Mouse (Mus musculus) thymus, adult 2 months (tissue): ENCODE results near the gene Arl16. TPM values are rescaled to one million over a fixed set of nuclear protein-coding genes. Genes with fewer than 3 reads are reported as not detected.

ENCODE experiments used
- DNase-seq: peaks from one replicate; pipeline ENCODE4 v3.0.0; 2021
- H3K27ac ChIP-seq: fragments of 200-500 bp; 2 replicates; pipeline ENCODE4 v1.5.1; 2012; ENCODE audit warnings: low read length, control low read depth; ENCODE audit not compliant: control insufficient read depth, insufficient read depth
- H3K27me3 ChIP-seq: fragments of 200-500 bp; 2 replicates; pipeline ENCODE4 v1.6.1; 2012; ENCODE audit warnings: mild to moderate bottlenecking, low read length, moderate library complexity, mixed read lengths; ENCODE audit not compliant: control insufficient read depth, insufficient read depth
- H3K36me3 ChIP-seq: fragments of 200-500 bp; 2 replicates; pipeline ENCODE4 v1.6.1; 2012; ENCODE audit warnings: mild to moderate bottlenecking, low read length, moderate library complexity; ENCODE audit not compliant: control insufficient read depth, insufficient read depth
- H3K4me1 ChIP-seq: fragments of 200-500 bp; replicated peaks from 2 replicates; pipeline ENCODE4 v1.6.1; 2012; ENCODE audit warnings: low read length; ENCODE audit not compliant: control insufficient read depth, insufficient read depth
- H3K4me3 ChIP-seq: fragments of 200-500 bp; 2 replicates; pipeline ENCODE4 v1.5.1; 2012; ENCODE audit warnings: mild to moderate bottlenecking, low read length, control low read depth, moderate library complexity; ENCODE audit not compliant: control insufficient read depth, insufficient read depth
- CTCF ChIP-seq: fragments of 200-500 bp; IDR thresholded peaks from 2 replicates; pipeline ENCODE4 v1.5.1; 2012; ENCODE audit warnings: mild to moderate bottlenecking, control low read depth, low read length, moderate library complexity, borderline replicate concordance; ENCODE audit not compliant: control insufficient read depth, poor library complexity, insufficient read depth; ENCODE audit errors: extremely low read depth
- POLR2A ChIP-seq: fragments of 200-500 bp; IDR thresholded peaks from 2 replicates; pipeline ENCODE4 v1.6.1; 2012; ENCODE audit warnings: mild to moderate bottlenecking, low read length, control low read depth, moderate library complexity; ENCODE audit not compliant: control insufficient read depth, poor library complexity, insufficient read depth; ENCODE audit errors: extremely low read depth
- WGBS: fragments of 180-500 bp; shearing (Covaris S2); methylation state at CpG from one replicate; pipeline ENCODE4 v1.1.7; 2018; 5-methylcytosine and 5-hydroxymethylcytosine counted together
- polyA plus RNA-seq: library from polyadenylated mRNA; depleted of rRNA; stranded (reverse); fragments of >200 nt; gene quantifications from 2 replicates; pipeline ENCODE4 v1.2.3, GENCODE M21; 2012

Arl16 gene
- polyA plus RNA-seq, 1 experiment = 28.4 TPM

DNA sequence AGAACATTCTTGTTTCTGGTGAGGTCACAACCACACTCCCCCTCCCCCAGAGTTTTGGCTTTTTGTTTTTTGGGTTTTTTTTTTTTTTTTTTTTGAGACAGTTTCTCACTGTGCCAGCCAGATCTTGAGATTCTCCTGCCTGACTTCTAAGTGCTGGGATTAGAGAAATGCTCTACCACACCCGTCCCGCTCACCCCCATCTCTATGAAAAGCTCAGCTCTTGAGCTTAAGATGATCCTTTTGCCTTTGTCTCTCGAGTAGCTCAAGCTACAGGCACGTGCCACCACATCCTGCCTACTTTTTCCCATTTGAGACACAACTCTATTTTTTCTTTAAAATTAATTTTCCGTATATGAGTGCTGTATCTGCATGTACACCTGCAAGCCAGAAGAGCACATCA is 3.0 kb downstream of the Arl16 start:
- no peak overlapping the region for H3K27ac ChIP-seq
- peaks cover 9% of the 10 kb centered on the region for H3K4me1 ChIP-seq
- no peaks in the 10 kb centered on the region for H3K27me3 ChIP-seq
- H3K4me3 ChIP-seq = no peak overlapping the region
- no peak for DNase-seq
- no peak for TF ChIP-seq POLR2A
- H3K36me3 ChIP-seq = no peaks in the 10 kb centered on the region
- 82% methylated on average over 5 of the region's 5 CpGs for WGBS

DNA sequence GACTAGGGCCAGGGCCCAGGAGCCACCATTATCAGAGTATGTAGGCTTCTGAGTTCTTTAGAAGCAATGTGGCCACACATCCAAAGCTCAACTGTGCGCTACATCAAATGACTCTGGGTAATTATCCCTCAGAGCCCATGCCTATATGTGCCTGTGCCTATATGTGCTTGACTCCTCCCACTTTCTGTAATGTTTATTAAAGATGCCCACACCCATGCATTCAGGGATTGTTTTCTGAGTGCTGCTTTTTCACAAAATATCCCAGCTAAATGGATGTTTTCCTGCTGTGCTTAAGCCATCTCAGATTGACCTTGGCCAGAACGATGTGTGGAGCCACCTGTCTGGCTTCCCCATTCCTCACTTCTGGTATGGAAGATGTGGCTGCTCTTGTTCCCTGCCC is 3.9 kb downstream of the Arl16 start:
- peaks cover 17% of the 10 kb centered on the region for H3K4me1 ChIP-seq
- H3K36me3 ChIP-seq = no peaks in the 10 kb centered on the region
- no peak overlapping the region for H3K27ac ChIP-seq
- no peak overlapping the region for H3K4me3 ChIP-seq
- 93% methylated on average over 2 of the region's 2 CpGs for WGBS
- no peak for TF ChIP-seq CTCF
- no peak for TF ChIP-seq POLR2A
- H3K27me3 ChIP-seq = no peaks in the 10 kb centered on the region
- no peak for DNase-seq

DNA sequence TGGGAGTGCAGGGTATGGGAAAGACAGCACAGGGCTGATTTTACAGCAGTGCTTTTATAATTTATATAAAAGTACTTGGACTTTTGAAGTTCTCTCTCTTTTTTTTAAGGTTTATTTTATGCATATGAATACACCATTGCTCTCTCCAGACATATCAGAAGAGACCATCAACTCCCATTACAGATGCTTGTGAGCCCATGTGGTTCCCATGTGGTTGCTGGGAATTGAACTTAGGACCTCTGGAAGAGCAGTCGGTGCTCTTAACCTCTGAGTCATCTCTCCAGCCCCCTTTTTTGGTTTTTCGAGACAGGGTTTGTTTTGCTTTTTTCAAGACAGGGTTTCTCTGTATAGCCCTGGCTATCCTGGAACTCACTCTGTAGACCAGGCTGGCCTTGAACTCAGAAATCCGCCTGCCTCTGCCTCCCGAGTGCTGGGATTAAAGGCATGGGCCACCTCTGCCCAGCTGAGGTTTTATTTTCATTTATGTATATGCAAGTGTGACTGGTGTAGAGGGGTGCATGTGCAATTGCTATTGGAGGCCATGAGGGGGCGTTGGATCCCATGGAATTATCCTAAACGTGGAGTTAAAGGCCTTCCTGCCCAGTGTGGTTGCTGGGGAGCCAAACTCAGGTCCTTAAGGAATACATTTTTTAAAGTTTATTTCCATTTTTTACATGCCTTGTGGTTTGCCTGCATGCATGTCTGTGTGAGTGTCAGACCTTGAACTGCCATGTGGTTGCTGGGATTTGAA is 8.4 kb downstream of the Arl16 start:
- DNase-seq = no peak

DNA sequence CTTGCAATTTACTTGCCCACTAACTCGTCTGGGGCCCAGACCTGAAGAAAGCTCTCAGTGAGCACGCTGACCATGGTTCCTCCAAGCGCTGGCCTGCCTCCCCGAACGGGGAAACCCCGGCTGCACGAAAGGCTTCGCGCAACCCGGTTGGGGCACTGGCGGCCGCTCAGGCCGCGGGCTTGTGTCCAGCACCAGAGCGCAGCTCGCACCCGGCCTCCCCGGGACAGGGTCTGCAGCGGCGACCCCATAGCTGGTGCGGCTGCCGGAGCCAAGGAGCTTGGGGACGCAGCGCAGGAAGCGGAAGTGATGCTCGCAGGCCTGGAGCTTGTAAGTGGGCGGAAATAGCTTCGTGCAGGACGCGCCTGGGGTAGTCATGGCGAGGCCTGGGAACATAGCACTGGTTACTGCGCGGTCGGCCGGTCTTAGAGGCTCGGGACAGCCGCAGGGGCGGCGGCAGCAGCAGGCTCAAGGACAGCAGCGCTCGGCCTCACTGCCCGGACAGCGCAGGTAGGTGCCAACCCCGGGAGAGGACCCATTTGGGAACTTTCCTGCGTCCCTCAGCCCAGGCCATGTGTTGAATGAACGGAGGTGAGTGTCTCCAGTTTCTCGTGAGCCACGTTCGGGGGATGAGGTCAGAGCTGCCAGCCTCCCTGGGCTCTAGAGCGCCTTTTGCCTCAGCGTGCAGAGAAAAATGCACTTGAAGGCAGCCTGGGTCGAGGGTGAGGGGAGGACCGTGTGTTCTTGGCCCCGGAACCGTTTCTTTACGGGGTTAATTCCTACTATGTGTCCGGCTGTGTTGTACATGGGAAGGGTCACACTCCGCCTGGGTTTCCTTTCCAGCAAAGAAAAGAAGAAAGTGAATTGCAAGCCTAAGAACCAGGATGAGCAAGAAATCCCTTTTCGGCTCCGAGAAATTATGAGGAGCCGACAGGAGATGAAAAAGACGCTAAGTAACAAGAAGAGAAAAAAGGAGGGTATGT is 9.3 kb downstream of the Arl16 start, which contains the start of the genes Oxld1 and Ccdc137:
Gene Oxld1 (minus strand): TSS at position 297 of the 980 bp plus-strand sequence.
Gene Ccdc137 (plus strand): TSS at position 344 of the 980 bp plus-strand sequence.
- no peaks in the 10 kb centered on the region for H3K27me3 ChIP-seq
- TF ChIP-seq CTCF = no peak
- TF ChIP-seq POLR2A = peak; percentile 82
- DNase-seq = peak; percentile 75
- H3K27ac ChIP-seq = no peak within 1 kb of the TSS
- H3K4me3 ChIP-seq = peak within 1 kb of the TSS; percentile 74
- WGBS = 3% methylated on average over 62 of the region's 62 CpGs
- peaks cover 18% of the 10 kb centered on the region for H3K4me1 ChIP-seq
- no peaks in the 10 kb centered on the region for H3K36me3 ChIP-seq

More for the DNA sequence above, 8.4 kb downstream of the Arl16 start:
- peak overlapping the region; percentile 74 for H3K4me3 ChIP-seq
- no peak overlapping the region for H3K27ac ChIP-seq
- no peaks in the 10 kb centered on the region for H3K27me3 ChIP-seq
- H3K36me3 ChIP-seq = no peaks in the 10 kb centered on the region
- TF ChIP-seq POLR2A = no peak
- TF ChIP-seq CTCF = no peak
- H3K4me1 ChIP-seq = peaks cover 18% of the 10 kb centered on the region
- WGBS = 69% methylated on average over 6 of the region's 6 CpGs

DNA sequence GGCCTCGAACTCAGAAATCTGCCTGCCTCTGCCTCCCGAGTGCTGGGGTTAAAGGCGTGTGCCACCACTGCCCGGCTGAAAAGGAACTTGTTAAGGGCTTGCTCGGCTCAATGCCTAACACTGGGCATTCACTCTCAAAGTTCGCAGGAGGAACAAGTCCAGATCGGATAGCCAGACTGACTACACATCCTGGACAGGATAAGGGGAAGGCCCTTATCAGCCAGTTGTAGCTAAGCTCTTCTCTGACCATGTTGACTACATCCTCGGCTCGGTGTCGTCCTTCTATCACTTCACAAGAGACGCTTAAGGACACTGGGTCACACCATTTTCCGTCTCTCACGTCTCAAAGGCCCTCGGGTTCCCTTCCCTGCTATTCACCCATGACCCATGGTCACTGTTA is 10.0 kb downstream of the Arl16 start:
- Histone ChIP-seq H3K4me1 (peaks cover 18% of the 10 kb centered on the region), H3K36me3 (no peaks in the 10 kb centered on the region), H3K4me3 (peak overlapping the region; percentile 74), H3K27ac (no peak overlapping the region), H3K27me3 (no peaks in the 10 kb centered on the region)
- TF ChIP-seq POLR2A = no peak
- no peak for TF ChIP-seq CTCF
- no peak for DNase-seq
- 9% methylated on average over 14 of the region's 14 CpGs for WGBS

DNA sequence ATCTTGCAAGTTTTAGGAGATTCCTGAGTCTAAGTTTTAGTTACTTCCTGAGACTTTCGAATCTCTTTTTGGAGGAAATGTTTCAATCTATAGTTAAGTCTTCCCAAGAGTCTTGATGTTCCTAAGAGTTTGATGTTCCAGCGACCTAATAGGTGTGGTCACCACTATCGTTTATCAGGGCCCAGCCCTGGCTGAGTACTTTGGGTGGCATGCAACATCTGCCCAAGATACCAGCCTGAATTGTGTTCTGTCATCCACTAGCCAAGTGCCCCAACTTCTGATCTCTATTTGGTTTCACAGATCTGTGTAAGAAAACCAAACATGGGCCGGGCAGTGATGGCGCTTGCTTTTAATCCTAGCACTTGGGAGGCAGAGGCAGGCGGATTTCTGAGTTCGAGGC is 12.0 kb downstream of the Arl16 start:
- no peak overlapping the region for H3K4me3 ChIP-seq
- no peaks in the 10 kb centered on the region for H3K27me3 ChIP-seq
- WGBS = 97% methylated on average over 7 of the region's 7 CpGs
- peaks cover 21% of the 10 kb centered on the region for H3K4me1 ChIP-seq
- H3K36me3 ChIP-seq = no peaks in the 10 kb centered on the region
- no peak overlapping the region for H3K27ac ChIP-seq
- TF ChIP-seq POLR2A (no peak), CTCF (no peak)
- no peak for DNase-seq
